In genomic region chr10:17551869-17552268, GRCm38 (mm10) we compare ENCODE assay signal across 20 mouse cellular contexts.
DNase-seq lines count a peak whose midpoint lies in the region; ATAC-seq and TF ChIP-seq lines count a peak whose summit lies in the region.
"Had no signal": no experiment of that assay in that cellular context is flagged by ENCODE, and none has a peak within 500 bp of the region (broad histone marks: within the 10 kb centered on the region; RNA-seq: fewer than 3 reads in every experiment).

No protein-coding gene starts in this region.

- peaks cover 3% of the 10 kb centered on the region for H3K4me1 ChIP-seq in liver, adult 2 months (ENCODE audit: control insufficient read depth, insufficient read depth, low read length)
- H3K4me1 ChIP-seq in liver, embryonic 12.5 days, result peaks cover 22% of the 10 kb centered on the region
- H3K4me1 ChIP-seq: hindbrain, embryonic 12.5 days; hindbrain, embryonic 15.5 days had no signal

- no peak for ATAC-seq in liver, embryonic 12.5 days
- no peak for ATAC-seq in monocyte, adult 5-6 weeks (replicated peaks; ENCODE audit: insufficient number of reproducible peaks, low FRiP score, low TSS enrichment, poor library complexity, severe bottlenecking)
- ATAC-seq: activated CD4-positive, CD25-positive, alpha-beta regulatory T cell, adult 4 months; forebrain, embryonic 14.5 days; forebrain, postnatal 0 days had no signal

- WGBS in liver, adult 2 months, result 45% methylated on average over 6 of the region's 6 CpGs
- WGBS in liver, embryonic 12.5 days (ENCODE audit: insufficient replicate concordance), result 74% methylated on average over 6 of the region's 6 CpGs

- DNase-seq in heart, adult 11 months, result peak; percentile 71
- no peak for DNase-seq in heart, adult 18-20 months
- peak; percentile 86 for DNase-seq in liver, adult 2 months (ENCODE audit: extremely low read depth, low read depth, low spot score)
- peak; percentile 49 for DNase-seq in lung, postnatal 36 days
- DNase-seq in lung, postnatal 25 days (ENCODE audit: low spot score), result no peak
- DNase-seq: adrenal gland, postnatal 10 days; adrenal gland, postnatal 36 days; cerebellum, adult 18-20 months; cerebellum, adult 9-10 months; cerebellum, postnatal 14 days; forebrain, postnatal 0 days; gastrocnemius, adult 2 months; gastrocnemius, postnatal 14 days had no signal

- no peak for TF ChIP-seq POLR2A in liver, adult 2 months (IDR thresholded peaks at IDR 0.05; ENCODE audit: extremely low read depth, insufficient read depth, low read length)

- no peaks in the 10 kb centered on the region for H3K9me3 ChIP-seq in liver, embryonic 12.5 days (replicated peaks)
- H3K9me3 ChIP-seq: hindbrain, embryonic 12.5 days; hindbrain, embryonic 15.5 days had no signal

- H3K9ac ChIP-seq in liver, adult 2 months (ENCODE audit: low read depth, low read length), result no peak overlapping the region
- H3K9ac ChIP-seq in liver, embryonic 12.5 days, result no peak overlapping the region
- H3K9ac ChIP-seq: forebrain, postnatal 0 days; hindbrain, embryonic 12.5 days; hindbrain, embryonic 15.5 days had no signal

- H3K79me2 ChIP-seq in liver, adult 2 months (ENCODE audit: control insufficient read depth, insufficient read depth, low read length), result no peaks in the 10 kb centered on the region

- no peaks in the 10 kb centered on the region for H3K36me3 ChIP-seq in liver, adult 2 months (ENCODE audit: control insufficient read depth, insufficient read depth, low read length)
- H3K36me3 ChIP-seq in liver, embryonic 12.5 days, result no peaks in the 10 kb centered on the region
- H3K36me3 ChIP-seq: hindbrain, embryonic 12.5 days; hindbrain, embryonic 15.5 days had no signal

- no peak for TF ChIP-seq CTCF in liver, adult 2 months (IDR thresholded peaks at IDR 0.05; ENCODE audit: low read depth, low read length)

- no peaks in the 10 kb centered on the region for H3K27me3 ChIP-seq in liver, adult 2 months (ENCODE audit: control insufficient read depth, insufficient read depth, low read length)
- H3K27me3 ChIP-seq in liver, embryonic 12.5 days (replicated peaks), result no peaks in the 10 kb centered on the region
- H3K27me3 ChIP-seq: hindbrain, embryonic 12.5 days; hindbrain, embryonic 15.5 days had no signal

- no peak overlapping the region for H3K4me3 ChIP-seq in liver, adult 2 months (ENCODE audit: insufficient read depth, low read depth, low read length)
- no peak overlapping the region for H3K4me3 ChIP-seq in liver, embryonic 12.5 days
- H3K4me3 ChIP-seq: gastrocnemius, adult 2 months; hindbrain, embryonic 12.5 days; hindbrain, embryonic 15.5 days had no signal

- H3K27ac ChIP-seq in liver, adult 2 months (replicated peaks; ENCODE audit: insufficient read depth, low read depth, low read length), result peak overlapping the region; percentile 69
- H3K27ac ChIP-seq in liver, embryonic 12.5 days, result no peak overlapping the region
- H3K27ac ChIP-seq: gastrocnemius, adult 2 months; hindbrain, embryonic 12.5 days; hindbrain, embryonic 15.5 days had no signal

- no peak overlapping the region for H3K4me2 ChIP-seq in liver, embryonic 12.5 days
- H3K4me2 ChIP-seq: heart, embryonic 11.5 days; hindbrain, embryonic 12.5 days; hindbrain, embryonic 15.5 days had no signal

Comparison
In these comparisons a context has a peak if more than half of its experiments do, and no peak if none do; other contexts are left out.
1. DNase-seq: peak in heart, adult 11 months (single experiment), liver, adult 2 months (single experiment) and lung, postnatal 36 days (single experiment); none in heart, adult 18-20 months (0 of 2) and lung, postnatal 25 days (single experiment).